Mouse (Mus musculus) CH12.LX (cell line): ENCODE results near the gene Ttc41. TPM values are rescaled to one million over a fixed set of nuclear protein-coding genes. Genes with fewer than 3 reads are reported as not detected.

Experiments used
- DNase-seq: peaks from one replicate; pipeline ENCODE4 v3.0.0-alpha.2; 2013; ENCODE audit errors: extremely low read depth
- H3K27ac ChIP-seq: 2 replicates; pipeline ENCODE4 v1.5.1; 2012; ENCODE audit warnings: low read depth, mild to moderate bottlenecking, control low read depth, moderate library complexity; ENCODE audit not compliant: insufficient read depth
- H3K27me3 ChIP-seq: replicated peaks from 2 replicates; pipeline ENCODE3; 2012; ENCODE audit warnings: inconsistent platforms
- H3K36me3 ChIP-seq, 2 experiments: replicated peaks in 1 of 2; 2 replicates each; pipeline versions ENCODE3 to v1.6.1; 2012; ENCODE audit warnings: inconsistent platforms in 1 of 2, low read length in 1 of 2, mild to moderate bottlenecking in 1 of 2, mixed read lengths in 1 of 2, moderate library complexity in 1 of 2; ENCODE audit not compliant: control insufficient read depth in 1 of 2, insufficient read depth in 1 of 2
- H3K4me1 ChIP-seq, 2 experiments: 2 replicates each; pipeline ENCODE4 v1.6.1; 2012; ENCODE audit warnings: inconsistent platforms in 1 of 2, moderate library complexity in 1 of 2; ENCODE audit not compliant: insufficient read depth in 2 of 2, control insufficient read depth in 1 of 2
- H3K4me2 ChIP-seq: 2 replicates; pipeline ENCODE4 v1.6.1; 2012; ENCODE audit warnings: low read depth, mild to moderate bottlenecking, control low read depth; ENCODE audit not compliant: poor library complexity, insufficient read depth, severe bottlenecking
- H3K4me3 ChIP-seq, 3 experiments: fragments of 150-350 bp in 1 of 3; sonication (generic) in 1 of 3; replicated peaks in 1 of 3; 2 replicates each; pipeline versions ENCODE3 to v1.5.1; 2011 to 2012; ENCODE audit warnings: low read depth in 2 of 3, low read length in 2 of 3, mild to moderate bottlenecking in 2 of 3, moderate library complexity in 2 of 3, control low read depth in 1 of 3, improper control_type of control experiment in 1 of 3, inconsistent platforms in 1 of 3, mixed read lengths in 1 of 3; ENCODE audit not compliant: poor library complexity in 1 of 3
- H3K79me2 ChIP-seq: replicated peaks from 2 replicates; pipeline ENCODE4 v1.6.1; 2012; ENCODE audit warnings: mild to moderate bottlenecking, moderate library complexity; ENCODE audit not compliant: control insufficient read depth, poor library complexity, insufficient read depth, severe bottlenecking; ENCODE audit errors: extremely low read depth
- H3K9ac ChIP-seq: 2 replicates; pipeline ENCODE4 v1.6.1; 2012; ENCODE audit warnings: low read depth, mild to moderate bottlenecking, control low read depth, moderate library complexity; ENCODE audit not compliant: insufficient read depth
- H3K9me3 ChIP-seq: replicated peaks from 2 replicates; pipeline ENCODE3; 2012; ENCODE audit warnings: low read length, inconsistent platforms, mixed read lengths
- BHLHE40 ChIP-seq: IDR thresholded peaks from 2 replicates; pipeline ENCODE4 v1.6.1; 2011; ENCODE audit warnings: mild to moderate bottlenecking, low read depth, low read length, improper control_type of control experiment
- CHD2 ChIP-seq: IDR thresholded peaks from 2 replicates; pipeline ENCODE4 v1.6.1; 2011; ENCODE audit warnings: low read length, improper control_type of control experiment
- CTCF ChIP-seq, 2 experiments: IDR thresholded peaks in 1 of 2; conservative IDR thresholded peaks in 1 of 2; 2 replicates each; pipeline ENCODE4 v1.5.1; 2011 to 2012; ENCODE audit warnings: low read depth in 2 of 2, low read length in 2 of 2, improper control_type of control experiment in 1 of 2, inconsistent platforms in 1 of 2, mild to moderate bottlenecking in 1 of 2, moderate library complexity in 1 of 2
- E2F4 ChIP-seq: IDR thresholded peaks from 2 replicates; pipeline ENCODE4 v1.6.1; 2011; ENCODE audit warnings: low read depth, low read length, improper control_type of control experiment; ENCODE audit not compliant: insufficient replicate concordance
- ELF1 ChIP-seq: IDR thresholded peaks from 2 replicates; pipeline ENCODE4 v1.6.1; 2014; ENCODE audit warnings: low read depth, mild to moderate bottlenecking, inconsistent platforms, low read length, improper control_type of control experiment
- EP300 ChIP-seq: IDR thresholded peaks from 2 replicates; pipeline ENCODE4 v1.6.1; 2011; ENCODE audit warnings: low read length, improper control_type of control experiment
- HCFC1 ChIP-seq: IDR thresholded peaks from 2 replicates; pipeline ENCODE4 v1.6.1; 2012; ENCODE audit warnings: low read depth, mild to moderate bottlenecking, inconsistent platforms, low read length, improper control_type of control experiment
- JUN ChIP-seq: IDR thresholded peaks from 2 replicates; pipeline ENCODE4 v1.6.1; 2011; ENCODE audit warnings: low read depth, mild to moderate bottlenecking, low read length, improper control_type of control experiment, moderate library complexity; ENCODE audit not compliant: insufficient read depth
- MAFK ChIP-seq: IDR thresholded peaks from 2 replicates; pipeline ENCODE4 v1.6.1; 2011; ENCODE audit warnings: low read length, improper control_type of control experiment; ENCODE audit not compliant: insufficient replicate concordance
- MAX ChIP-seq: IDR thresholded peaks from 2 replicates; pipeline ENCODE4 v1.6.1; 2011; ENCODE audit warnings: low read length, improper control_type of control experiment
- MEF2A ChIP-seq: IDR thresholded peaks from 2 replicates; pipeline ENCODE4 v1.6.1; 2014; ENCODE audit warnings: low read depth, mild to moderate bottlenecking, inconsistent platforms, low read length, improper control_type of control experiment, borderline replicate concordance
- MYC ChIP-seq: IDR thresholded peaks from 2 replicates; pipeline ENCODE4 v1.6.1; 2011; ENCODE audit warnings: low read depth, mild to moderate bottlenecking, improper control_type of control experiment, low read length
- NELFE ChIP-seq: IDR thresholded peaks from 2 replicates; pipeline ENCODE4 v1.6.1; 2011; ENCODE audit warnings: low read depth, low read length, improper control_type of control experiment
- NRF1 ChIP-seq: IDR thresholded peaks from 2 replicates; pipeline ENCODE4 v1.6.1; 2014; ENCODE audit warnings: low read depth, mild to moderate bottlenecking, inconsistent platforms, low read length, improper control_type of control experiment, moderate library complexity
- POLR2A ChIP-seq: IDR thresholded peaks from 2 replicates; pipeline ENCODE4 v1.6.1; 2011; ENCODE audit warnings: low read depth, mild to moderate bottlenecking, improper control_type of control experiment, low read length
- POLR2AphosphoS2 ChIP-seq: IDR thresholded peaks from 2 replicates; pipeline ENCODE4 v1.6.1; 2011; ENCODE audit warnings: low read depth, low read length, improper control_type of control experiment
- SIN3A ChIP-seq: IDR thresholded peaks from 2 replicates; pipeline ENCODE4 v1.6.1; 2012; ENCODE audit warnings: low read length, improper control_type of control experiment, inconsistent platforms
- TCF12 ChIP-seq: IDR thresholded peaks from 2 replicates; pipeline ENCODE4 v1.6.1; 2014; ENCODE audit warnings: low read depth, mild to moderate bottlenecking, inconsistent platforms, low read length, improper control_type of control experiment
- UBTF ChIP-seq: IDR thresholded peaks from 2 replicates; pipeline ENCODE4 v1.6.1; 2012; ENCODE audit warnings: low read depth, mild to moderate bottlenecking, inconsistent platforms, low read length, improper control_type of control experiment, moderate library complexity
- USF2 ChIP-seq: conservative IDR thresholded peaks from 2 replicates; pipeline ENCODE4 v1.6.1; 2011; ENCODE audit warnings: low read depth, low read length, improper control_type of control experiment
- ZC3H11A ChIP-seq: IDR thresholded peaks from 2 replicates; pipeline ENCODE4 v1.6.1; 2012; ENCODE audit warnings: low read depth, mild to moderate bottlenecking, inconsistent platforms, low read length, improper control_type of control experiment
- ZKSCAN1 ChIP-seq: IDR thresholded peaks from 2 replicates; pipeline ENCODE4 v1.6.1; 2012; ENCODE audit warnings: low read depth, inconsistent platforms, low read length, improper control_type of control experiment, borderline replicate concordance
- ZNF384 ChIP-seq: IDR thresholded peaks from 2 replicates; pipeline ENCODE4 v1.6.1; 2012; ENCODE audit warnings: low read depth, low read length, improper control_type of control experiment, inconsistent platforms
- dilution Hi-C: fragments of 300-500 bp; cut with MboI; formaldehyde crosslinking; loops from 2 replicates; pipeline ENCODE4 v1.14.3; 2020; ENCODE audit warnings: low sequenced_read_pairs; ENCODE audit not compliant: extremely low pct_unique_long_range_greater_than_20kb, extremely low pct_ligation_motif_present
- in situ Hi-C: fragments of 300-500 bp; cut with MboI; formaldehyde crosslinking; loops from 3 replicates; pipeline ENCODE4 v1.14.3; 2019; ENCODE audit warnings: low sequenced_read_pairs, low pct_ligation_motif_present, low pct_unique_long_range_greater_than_20kb, mixed read lengths
- polyA plus RNA-seq: library from polyadenylated mRNA; unstranded; fragments of >175 nt; gene quantifications from 2 replicates; pipeline ENCODE4 v1.2.1, GENCODE M21; 2012; ENCODE audit warnings: low read depth; ENCODE audit not compliant: insufficient read length
- total RNA-seq, 2 experiments: library from RNA; depleted of rRNA; stranded (reverse); fragments of 300-350 nt in 1 of 2; fragments of >200 nt in 1 of 2; gene quantifications; 2 replicates each; pipeline ENCODE4 v1.2.3; 2012 to 2014

Gene Ttc41
- total and polyA plus RNA-seq, 3 experiments = 3.6 to 4.4 (median 4.2) TPM

DNA sequence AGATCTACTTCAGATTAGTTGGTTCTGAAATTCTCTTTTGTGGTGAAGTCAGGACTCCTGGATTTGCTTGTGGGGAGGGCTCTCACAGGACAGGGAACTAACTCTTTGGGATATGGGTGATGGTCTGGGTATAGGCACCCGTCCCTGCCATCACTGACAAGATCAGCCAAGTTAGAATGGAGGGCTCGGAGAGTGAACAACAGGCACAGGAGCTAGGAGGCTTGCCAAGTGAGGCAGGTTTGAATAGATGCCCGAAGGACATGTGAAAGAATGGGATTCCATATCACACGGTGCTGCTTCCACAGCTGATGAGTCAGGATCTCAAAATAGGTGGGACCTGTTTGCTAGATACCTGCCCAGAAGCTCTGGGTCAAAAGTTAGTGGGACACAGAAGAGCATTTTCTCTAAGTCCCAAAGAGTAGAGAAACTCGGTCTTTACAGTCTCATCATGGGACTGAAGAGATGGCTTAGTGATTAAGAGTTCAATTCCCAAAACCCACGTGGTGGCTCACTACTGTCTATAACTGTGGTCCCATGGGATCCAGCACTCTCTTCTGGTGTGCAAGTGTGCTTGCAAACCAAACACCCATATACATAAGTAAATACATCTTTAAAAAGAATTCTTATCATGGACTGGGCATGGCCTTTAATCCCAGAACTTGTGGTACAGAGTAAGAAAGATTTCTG, 50.3 kb downstream of the Ttc41 start:
- Histone ChIP-seq H3K4me1 (peaks cover 22 to 48% of the 10 kb centered on the region in 2 experiments), H3K9me3 (no peaks in the 10 kb centered on the region), H3K4me3 (no peak overlapping the region), H3K27me3 (no peaks in the 10 kb centered on the region), H3K9ac (no peak overlapping the region)
- no peak for DNase-seq
- dilution Hi-C loops = no loop called here
- TF ChIP-seq USF2 (no peak), MAX (peak; percentile 69), MYC (peak; percentile 58)
- TF ChIP-seq, all 38 proteins: peak for 2
- in situ Hi-C loops = no loop called here
- Histone ChIP-seq H3K4me2 (no peak overlapping the region), H3K79me2 (no peaks in the 10 kb centered on the region), H3K27ac (no peak overlapping the region), H3K36me3 (peaks cover 2 to 4% of the 10 kb centered on the region in 2 experiments)

DNA sequence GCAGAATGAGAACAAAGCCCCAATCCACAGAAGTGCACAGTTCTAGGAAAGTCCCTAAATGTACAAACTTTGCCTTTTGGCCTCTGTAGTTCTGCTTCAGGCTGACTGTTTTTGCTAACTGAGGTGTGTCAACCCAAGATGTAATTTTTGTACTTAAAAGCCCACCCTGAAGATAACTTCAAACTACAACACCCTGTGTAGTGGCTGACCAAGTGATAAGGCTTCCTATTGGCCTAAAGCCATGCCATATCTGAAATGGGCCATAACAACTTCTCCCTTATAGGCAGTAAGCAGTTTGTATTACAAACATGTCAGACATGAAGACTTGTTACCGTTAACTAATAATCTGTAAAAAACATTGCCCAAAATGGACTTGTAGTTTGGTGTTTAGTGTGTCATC, 52.1 kb downstream of the Ttc41 start:
- TF ChIP-seq TCF12 (no peak), MYC (no peak), CHD2 (no peak), EP300 (no peak), SIN3A (no peak), CTCF (conservative IDR thresholded peaks at IDR 0.05 in 1 of 2, IDR thresholded peaks at IDR 0.05 in 1 of 2; ENCODE audit: low read depth in 2 of 2, low read length in 2 of 2) (no peak), ZNF384 (no peak), MAFK (no peak), USF2 (no peak), JUN (no peak), POLR2A (no peak), NRF1 (no peak)
- DNase-seq = no peak
- H3K36me3 ChIP-seq = peaks cover 0 to 2% of the 10 kb centered on the region in 2 experiments
- H3K4me3 ChIP-seq = no peak overlapping the region
- H3K79me2 ChIP-seq = no peaks in the 10 kb centered on the region
- no peak overlapping the region for H3K9ac ChIP-seq
- dilution Hi-C loops (no loop called here), in situ Hi-C loops (no loop called here)
- no peak overlapping the region for H3K4me2 ChIP-seq
- no peaks in the 10 kb centered on the region for H3K27me3 ChIP-seq
- peaks cover 22 to 61% of the 10 kb centered on the region in 2 experiments for H3K4me1 ChIP-seq
- peaks cover 2% of the 10 kb centered on the region for H3K9me3 ChIP-seq
- no peak overlapping the region for H3K27ac ChIP-seq

DNA sequence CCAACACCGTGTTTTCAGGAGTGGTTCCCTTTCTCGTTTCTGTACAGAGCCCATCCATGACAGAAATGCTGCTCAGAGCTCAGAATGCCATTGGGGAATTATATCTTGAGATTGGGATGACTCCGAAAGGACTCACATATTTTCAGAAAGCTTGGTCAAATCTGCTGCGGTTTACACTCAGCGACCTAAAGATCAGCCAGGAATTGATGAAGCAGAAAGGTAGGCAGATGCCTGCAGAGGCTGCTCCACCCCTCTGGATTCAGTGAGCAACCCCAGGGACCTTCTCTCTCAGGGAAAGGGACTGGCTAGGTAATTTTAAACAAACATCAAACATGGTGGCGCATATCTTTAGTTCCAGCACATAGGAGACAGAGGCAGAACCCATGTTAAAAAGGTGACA, 52.6 kb downstream of the Ttc41 start:
- Histone ChIP-seq H3K27ac (no peak overlapping the region), H3K4me3 (no peak overlapping the region), H3K27me3 (no peaks in the 10 kb centered on the region), H3K79me2 (no peaks in the 10 kb centered on the region), H3K9ac (no peak overlapping the region), H3K9me3 (peaks cover 6% of the 10 kb centered on the region), H3K4me2 (no peak overlapping the region), H3K4me1 (peaks cover 22 to 61% of the 10 kb centered on the region in 2 experiments), H3K36me3 (peaks cover 0 to 2% of the 10 kb centered on the region in 2 experiments)
- in situ Hi-C loops (no loop called here), dilution Hi-C loops (no loop called here)
- TF ChIP-seq HCFC1 (no peak), CTCF (conservative IDR thresholded peaks at IDR 0.05 in 1 of 2, IDR thresholded peaks at IDR 0.05 in 1 of 2; ENCODE audit: low read depth in 2 of 2, low read length in 2 of 2) (no peak), NELFE (no peak), POLR2A (no peak), NRF1 (no peak), MEF2A (no peak), BHLHE40 (no peak), MAFK (no peak), ELF1 (no peak), POLR2AphosphoS2 (no peak), ZKSCAN1 (no peak), E2F4 (no peak), UBTF (no peak), TCF12 (no peak), USF2 (no peak), EP300 (no peak), ZC3H11A (no peak)
- DNase-seq = no peak
